Mouse (Mus musculus): ENCODE results near the gene Sesn2. TPM values are rescaled to one million over a fixed set of nuclear protein-coding genes. Genes with fewer than 3 reads are reported as not detected.
"Not testable (repeated sequence)": the region's sequence is repeated elsewhere in the genome, so short reads cannot be mapped to it uniquely, and the experiment has no call there.

Sesn2 gene
- polyA plus RNA-seq, 1 experiment = 8.2 TPM

DNA sequence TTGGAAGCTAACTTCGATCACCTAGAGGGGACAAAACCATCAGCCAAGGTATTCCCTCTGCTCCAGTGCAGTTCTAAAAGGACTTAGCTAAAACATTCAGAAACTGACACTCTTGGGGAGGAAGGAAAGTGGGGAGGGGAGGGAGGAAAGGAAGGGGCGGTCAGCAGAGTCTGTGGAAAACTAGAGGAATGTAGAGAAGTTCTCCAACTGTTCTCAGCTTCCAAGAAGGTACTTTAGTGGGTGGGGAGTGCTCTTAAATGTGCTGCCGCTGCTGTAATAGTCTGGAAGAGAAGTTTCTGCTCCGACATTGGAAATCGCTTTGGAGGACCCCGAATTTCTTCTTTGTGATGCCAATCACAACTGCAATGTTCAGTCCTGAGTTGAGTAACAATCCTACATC is 21.3 kb downstream of the Sesn2 start:
- Histone ChIP-seq H3K4me1 (ENCODE audit: control insufficient read depth, insufficient read depth, low read length) (no peaks in the 10 kb centered on the region), H3K4me3 (ENCODE audit: insufficient read depth, low read length) (no peak overlapping the region), H3K27ac (ENCODE audit: insufficient read depth, low read length) (no peak overlapping the region)
- TF ChIP-seq CTCF (IDR thresholded peaks at IDR 0.05; ENCODE audit: extremely low read depth, insufficient read depth, low read length) (no peak), POLR2A (IDR thresholded peaks at IDR 0.05; ENCODE audit: extremely low read depth, insufficient read depth, low read length) (no peak)

DNA sequence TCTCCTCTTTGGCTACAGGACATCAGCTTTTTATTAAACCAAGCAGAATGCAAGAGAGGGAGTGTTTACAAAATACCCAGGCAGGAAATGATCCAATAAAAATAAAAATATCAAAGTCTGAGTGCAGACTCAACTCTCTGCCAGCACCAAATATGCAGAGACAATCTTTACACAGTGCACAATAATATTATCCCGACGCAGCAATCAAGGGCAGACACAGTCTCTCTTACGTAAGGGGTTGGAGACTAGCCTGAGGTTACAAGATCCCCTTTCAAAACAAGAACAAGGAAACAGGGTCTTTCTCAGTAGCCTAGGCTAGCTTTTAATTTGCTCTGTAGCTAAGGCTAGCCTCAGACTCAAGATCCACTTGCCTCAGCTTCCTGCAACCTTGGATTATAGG is 21.8 kb downstream of the Sesn2 start:
- H3K4me1 ChIP-seq (ENCODE audit: control insufficient read depth, insufficient read depth, low read length) = no peaks in the 10 kb centered on the region

DNA sequence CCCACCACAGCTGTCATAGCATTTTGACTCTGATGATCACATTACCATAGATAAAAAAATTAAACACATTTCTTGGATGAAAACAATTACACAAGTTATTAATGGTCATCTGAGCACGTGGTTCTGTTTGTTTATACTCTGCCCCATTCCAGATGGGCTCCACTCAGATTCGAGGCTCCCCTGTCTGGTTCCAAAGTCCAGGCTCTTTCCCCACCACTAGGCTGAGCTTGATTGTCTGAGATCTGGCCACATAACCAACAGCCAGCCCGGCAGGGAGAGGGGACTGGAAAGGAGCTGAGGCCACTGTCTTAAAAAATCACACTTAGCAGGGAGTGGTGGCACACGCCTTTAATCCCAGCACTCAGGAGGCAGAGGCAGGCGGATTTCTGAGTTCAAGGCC is 25.5 kb downstream of the Sesn2 start:
- Histone ChIP-seq H3K4me1 (ENCODE audit: control insufficient read depth, insufficient read depth, low read length) (no peaks in the 10 kb centered on the region), H3K4me3 (ENCODE audit: insufficient read depth, low read length) (no peak overlapping the region), H3K27ac (ENCODE audit: insufficient read depth, low read length) (no peak overlapping the region)
- TF ChIP-seq POLR2A (IDR thresholded peaks at IDR 0.05; ENCODE audit: extremely low read depth, insufficient read depth, low read length) = no peak

More for the DNA sequence above, 21.8 kb downstream of the Sesn2 start:
- Histone ChIP-seq H3K4me3 (ENCODE audit: insufficient read depth, low read length) (no peak overlapping the region), H3K27ac (ENCODE audit: insufficient read depth, low read length) (no peak overlapping the region)
- TF ChIP-seq CTCF (IDR thresholded peaks at IDR 0.05; ENCODE audit: extremely low read depth, insufficient read depth, low read length) (no peak), POLR2A (IDR thresholded peaks at IDR 0.05; ENCODE audit: extremely low read depth, insufficient read depth, low read length) (no peak)

DNA sequence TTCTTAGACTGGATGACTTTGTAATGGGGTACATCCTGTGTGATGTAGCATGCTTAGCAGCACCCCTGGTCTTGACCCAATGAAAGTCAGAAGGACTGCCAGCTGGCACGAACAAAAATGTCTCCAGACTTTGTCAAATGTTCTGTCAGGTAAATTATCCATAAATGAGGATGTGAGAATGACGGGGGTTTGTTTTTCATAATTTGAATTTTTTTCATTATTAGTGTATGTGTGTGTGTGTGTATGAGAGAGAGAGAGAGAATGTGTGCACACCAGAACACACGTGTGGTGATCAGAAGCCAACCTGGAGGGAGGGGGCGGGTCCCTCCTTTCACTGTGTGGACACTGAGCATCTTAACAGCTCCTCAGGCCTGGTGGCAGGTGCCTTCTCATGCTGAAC is 26.1 kb downstream of the Sesn2 start:
- TF ChIP-seq POLR2A (IDR thresholded peaks at IDR 0.05; ENCODE audit: extremely low read depth, insufficient read depth, low read length) (no peak), CTCF (IDR thresholded peaks at IDR 0.05; ENCODE audit: extremely low read depth, insufficient read depth, low read length) (no peak)
- Histone ChIP-seq H3K4me1 (ENCODE audit: control insufficient read depth, insufficient read depth, low read length) (no peaks in the 10 kb centered on the region), H3K4me3 (ENCODE audit: insufficient read depth, low read length) (no peak overlapping the region), H3K27ac (ENCODE audit: insufficient read depth, low read length) (no peak overlapping the region)

DNA sequence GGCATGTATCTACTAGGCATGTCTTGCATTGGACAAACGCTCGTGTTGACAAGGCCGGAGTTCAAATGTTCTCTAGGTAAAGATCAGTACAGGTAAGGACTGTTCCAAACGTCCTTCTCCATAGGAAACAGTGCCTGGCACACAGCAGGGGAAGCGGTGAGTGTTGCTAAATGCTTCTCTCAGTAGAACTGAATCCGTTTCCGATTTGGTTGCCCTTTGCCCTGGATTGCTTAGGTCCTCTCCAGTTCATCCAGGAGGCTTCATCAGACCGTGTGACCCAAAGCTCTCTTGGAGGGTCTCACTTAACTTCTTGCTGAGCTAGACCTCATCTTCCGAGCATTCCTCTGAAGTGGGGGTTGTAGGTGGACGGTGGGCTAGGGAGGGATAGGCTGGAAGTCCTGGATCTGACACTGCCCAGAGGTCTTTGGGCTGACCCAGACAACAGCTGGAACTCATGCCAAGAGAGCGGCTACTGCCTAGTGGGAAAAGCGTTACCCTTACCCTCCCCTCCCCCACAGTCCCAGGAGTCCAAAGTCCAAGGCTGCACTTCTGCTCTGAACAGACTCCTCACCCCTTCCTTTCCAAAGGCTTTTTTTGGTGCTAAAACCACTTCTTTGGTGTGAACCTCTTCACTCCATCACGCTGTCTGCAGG is 27.2 kb downstream of the Sesn2 start:
- no peak overlapping the region for H3K4me3 ChIP-seq (ENCODE audit: insufficient read depth, low read length)
- no peak overlapping the region for H3K27ac ChIP-seq (ENCODE audit: insufficient read depth, low read length)
- TF ChIP-seq POLR2A (IDR thresholded peaks at IDR 0.05; ENCODE audit: extremely low read depth, insufficient read depth, low read length) (no peak), CTCF (IDR thresholded peaks at IDR 0.05; ENCODE audit: extremely low read depth, insufficient read depth, low read length) (no peak)
- H3K4me1 ChIP-seq (ENCODE audit: control insufficient read depth, insufficient read depth, low read length) = no peaks in the 10 kb centered on the region

DNA sequence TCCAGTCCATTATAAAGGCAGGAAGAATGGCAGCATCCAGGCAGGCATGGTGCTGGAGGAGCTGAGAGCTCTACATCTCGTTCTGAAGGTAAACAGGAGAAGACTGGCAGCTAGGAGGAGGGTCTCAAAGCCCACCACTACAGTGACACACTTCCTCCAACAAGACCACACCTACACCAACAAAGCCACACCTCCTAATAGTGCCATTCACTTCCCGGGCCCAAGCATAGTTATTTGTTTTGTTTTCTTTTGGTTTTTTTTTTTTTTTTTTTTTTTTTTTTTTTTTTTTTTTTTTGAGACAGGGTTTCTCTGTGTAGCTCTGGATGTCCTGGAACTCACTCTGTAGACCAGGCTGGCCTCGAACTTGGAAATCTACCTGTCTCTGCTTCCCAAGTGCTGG is 28.2 kb downstream of the Sesn2 start:
- not testable (repeated sequence) for H3K27ac ChIP-seq (ENCODE audit: insufficient read depth, low read length)

DNA sequence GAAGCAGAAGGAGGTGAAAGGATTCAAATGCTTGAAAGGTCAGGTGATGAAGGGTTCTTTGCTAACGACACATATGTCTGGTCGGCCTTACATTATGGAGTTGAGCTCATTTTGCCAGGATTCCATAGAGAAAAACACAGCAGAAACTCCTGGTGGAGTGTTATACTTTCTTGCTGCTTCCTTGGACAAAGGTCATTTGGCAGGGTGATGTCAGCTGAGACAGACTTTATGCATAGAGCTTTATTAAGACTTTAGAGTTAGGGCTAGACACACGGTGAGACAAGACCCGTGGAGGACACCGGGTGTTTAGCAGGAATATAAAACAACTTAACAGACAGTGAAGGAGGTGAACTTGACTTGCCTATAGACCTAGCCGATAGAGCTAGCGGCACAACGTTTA is 32.5 kb downstream of the Sesn2 start:
- TF ChIP-seq CTCF (IDR thresholded peaks at IDR 0.05; ENCODE audit: extremely low read depth, insufficient read depth, low read length) = no peak
- no peak for TF ChIP-seq POLR2A (IDR thresholded peaks at IDR 0.05; ENCODE audit: extremely low read depth, insufficient read depth, low read length)

More for the DNA sequence above, 28.2 kb downstream of the Sesn2 start:
- H3K4me1 ChIP-seq (ENCODE audit: control insufficient read depth, insufficient read depth, low read length); H3K4me3 ChIP-seq (ENCODE audit: insufficient read depth, low read length): not testable (repeated sequence)

DNA sequence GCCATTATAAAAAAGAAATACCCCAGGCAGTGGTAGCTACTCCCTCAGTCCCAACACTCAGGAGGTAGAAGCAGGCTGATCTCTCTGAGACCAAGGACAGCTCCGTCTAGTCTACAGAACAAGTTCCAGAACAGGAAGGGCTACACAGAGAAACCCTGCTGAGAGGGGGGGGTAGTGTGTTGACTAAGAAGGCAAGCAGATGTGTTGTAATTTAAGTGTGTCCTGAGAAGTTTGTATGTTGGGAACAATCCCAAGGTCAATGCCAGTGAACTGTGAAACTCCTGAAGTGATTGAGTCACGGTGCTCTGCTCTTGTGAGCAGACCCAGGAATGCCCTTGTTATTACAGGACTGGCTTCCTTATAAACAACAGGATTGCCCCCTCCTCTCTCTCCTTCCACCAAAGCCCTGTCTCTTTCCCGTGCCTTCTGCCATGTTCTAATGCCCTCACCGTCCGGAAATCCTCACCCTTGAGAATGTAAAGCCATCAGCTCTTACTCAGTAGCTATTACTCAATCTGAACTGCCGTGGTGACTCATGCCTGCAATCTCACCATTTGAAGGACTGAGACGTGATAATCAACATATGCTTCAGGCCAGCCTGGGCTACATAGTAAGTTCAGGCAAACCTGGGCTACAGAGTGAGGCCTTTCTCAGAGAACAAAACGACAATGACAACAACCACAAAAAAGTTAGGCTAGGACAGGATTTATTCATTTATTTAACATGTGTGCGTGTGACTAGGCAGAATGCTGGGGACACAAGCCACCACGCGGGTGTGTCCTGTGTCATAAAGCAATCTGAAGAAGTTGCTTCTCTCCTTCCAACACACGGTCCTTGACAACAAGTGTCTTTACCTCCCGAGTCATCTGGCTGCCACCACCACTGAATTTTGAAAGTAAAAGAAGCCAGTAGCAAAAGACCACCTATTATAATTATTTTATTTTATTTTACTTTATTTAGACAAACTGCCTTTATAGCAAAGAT is 34.1 kb downstream of the Sesn2 start:
- Histone ChIP-seq H3K4me1 (ENCODE audit: control insufficient read depth, insufficient read depth, low read length) (no peaks in the 10 kb centered on the region), H3K27ac (ENCODE audit: insufficient read depth, low read length) (no peak overlapping the region), H3K4me3 (ENCODE audit: insufficient read depth, low read length) (no peak overlapping the region)
- TF ChIP-seq CTCF (IDR thresholded peaks at IDR 0.05; ENCODE audit: extremely low read depth, insufficient read depth, low read length) (no peak), POLR2A (IDR thresholded peaks at IDR 0.05; ENCODE audit: extremely low read depth, insufficient read depth, low read length) (no peak)

More for the DNA sequence above, 32.5 kb downstream of the Sesn2 start:
- no peak overlapping the region for H3K27ac ChIP-seq (ENCODE audit: insufficient read depth, low read length)
- no peaks in the 10 kb centered on the region for H3K4me1 ChIP-seq (ENCODE audit: control insufficient read depth, insufficient read depth, low read length)
- H3K4me3 ChIP-seq (ENCODE audit: insufficient read depth, low read length) = no peak overlapping the region

DNA sequence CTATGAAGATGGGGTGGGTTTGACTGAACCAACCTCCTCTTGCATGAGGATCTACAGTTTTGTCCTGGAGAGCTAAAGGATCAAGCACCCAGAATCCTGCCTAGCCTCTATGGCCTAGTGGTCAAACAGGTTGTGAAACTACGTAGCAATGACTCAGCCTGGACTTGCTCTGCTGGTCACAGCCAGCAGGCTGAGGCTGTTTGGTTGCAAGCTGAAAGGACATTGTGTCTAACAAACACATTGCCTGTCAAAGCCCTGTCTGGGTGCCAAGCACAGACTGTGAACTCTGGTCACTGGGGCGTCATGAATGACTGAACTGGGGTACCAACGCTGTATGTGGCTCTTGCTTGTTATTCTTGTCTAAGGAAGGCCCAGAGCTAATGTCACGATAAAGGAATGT is 35.7 kb downstream of the Sesn2 start:
- H3K4me3 ChIP-seq (ENCODE audit: insufficient read depth, low read length) = no peak overlapping the region
- H3K27ac ChIP-seq (ENCODE audit: insufficient read depth, low read length) = no peak overlapping the region
- no peaks in the 10 kb centered on the region for H3K4me1 ChIP-seq (ENCODE audit: control insufficient read depth, insufficient read depth, low read length)
- no peak for TF ChIP-seq CTCF (IDR thresholded peaks at IDR 0.05; ENCODE audit: extremely low read depth, insufficient read depth, low read length)
- no peak for TF ChIP-seq POLR2A (IDR thresholded peaks at IDR 0.05; ENCODE audit: extremely low read depth, insufficient read depth, low read length)

DNA sequence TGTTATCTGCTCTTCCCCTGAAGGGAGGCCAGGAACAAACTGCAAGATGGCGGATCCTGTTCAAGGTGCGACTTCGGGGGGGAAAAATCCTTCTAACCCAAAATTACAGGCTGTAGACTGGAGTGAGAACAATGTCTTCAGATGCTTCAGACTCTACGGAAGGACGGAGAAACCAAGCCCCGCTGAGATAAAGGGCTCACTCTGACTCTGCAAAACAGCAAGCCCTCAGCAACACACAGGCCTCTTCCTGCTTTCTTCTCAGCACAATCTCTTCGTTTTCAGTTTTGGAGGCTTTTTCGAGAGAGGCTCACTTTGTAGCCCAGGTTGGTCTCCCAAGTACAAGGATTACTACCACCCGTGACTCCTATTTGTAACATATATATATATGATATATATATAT is 36.9 kb downstream of the Sesn2 start:
- Histone ChIP-seq H3K27ac (ENCODE audit: insufficient read depth, low read length) (no peak overlapping the region), H3K4me3 (ENCODE audit: insufficient read depth, low read length) (no peak overlapping the region), H3K4me1 (ENCODE audit: control insufficient read depth, insufficient read depth, low read length) (no peaks in the 10 kb centered on the region)
- TF ChIP-seq CTCF (IDR thresholded peaks at IDR 0.05; ENCODE audit: extremely low read depth, insufficient read depth, low read length) = no peak
- no peak for TF ChIP-seq POLR2A (IDR thresholded peaks at IDR 0.05; ENCODE audit: extremely low read depth, insufficient read depth, low read length)

Measured in cortical plate, adult 2 months (tissue).